Mouse (Mus musculus) midbrain, postnatal 0 days (tissue): ENCODE results near the gene Unc93b1. TPM values are rescaled to one million over a fixed set of nuclear protein-coding genes. Genes with fewer than 3 reads are reported as not detected.

ENCODE experiments used
- ATAC-seq: fragments of 200-750 bp; cut with Nextera tagmentation; 2 replicates; pipeline ENCODE4 v1.8.0; 2017; ENCODE audit warnings: moderate number of reproducible peaks, mild to moderate bottlenecking, moderate TSS enrichment, moderate library complexity; ENCODE audit not compliant: low FRiP score
- DNase-seq: peaks from one replicate; pipeline ENCODE4 v3.0.0-alpha.2; 2015; ENCODE audit warnings: low spot score
- H3K27ac ChIP-seq: fragments of 300-500 bp; sonication (generic); 2 replicates; pipeline ENCODE4 v1.5.1; 2014; ENCODE audit warnings: low read depth, mild to moderate bottlenecking, low read length, mixed read lengths
- H3K27me3 ChIP-seq: fragments of 300-500 bp; sonication (generic); 2 replicates; pipeline ENCODE4 v1.6.1; 2014; ENCODE audit warnings: low read length, control low read depth, mixed read lengths; ENCODE audit not compliant: insufficient read depth
- H3K36me3 ChIP-seq: fragments of 300-500 bp; sonication (generic); 2 replicates; pipeline ENCODE4 v1.6.1; 2014; ENCODE audit warnings: low read length, control low read depth, mixed read lengths; ENCODE audit not compliant: insufficient read depth
- H3K4me1 ChIP-seq: fragments of 300-500 bp; sonication (generic); 2 replicates; pipeline ENCODE4 v1.6.1; 2014; ENCODE audit warnings: mild to moderate bottlenecking, control low read depth, antibody characterized with exemption, low read length, mixed read lengths; ENCODE audit not compliant: insufficient read depth
- H3K4me2 ChIP-seq: fragments of 300-500 bp; sonication (generic); 2 replicates; pipeline ENCODE4 v1.6.1; 2014; ENCODE audit warnings: low read depth, mild to moderate bottlenecking, low read length, mixed read lengths; ENCODE audit not compliant: poor library complexity, severe bottlenecking
- H3K4me3 ChIP-seq: fragments of 300-500 bp; sonication (generic); 2 replicates; pipeline ENCODE4 v1.5.1; 2014; ENCODE audit warnings: low read depth, mild to moderate bottlenecking, low read length, moderate library complexity
- H3K9ac ChIP-seq: fragments of 300-500 bp; sonication (generic); replicated peaks from 2 replicates; pipeline ENCODE4 v1.6.1; 2014; ENCODE audit warnings: mild to moderate bottlenecking, low read length, moderate library complexity, mixed read lengths; ENCODE audit not compliant: poor library complexity, severe bottlenecking
- H3K9me3 ChIP-seq: fragments of 300-500 bp; sonication (generic); 2 replicates; pipeline ENCODE4 v1.6.1; 2016; ENCODE audit warnings: low read length, control low read depth
- CTCF ChIP-seq: IDR thresholded peaks from 2 replicates; pipeline ENCODE4 v1.5.1; 2016; ENCODE audit warnings: antibody characterized with exemption, mild to moderate bottlenecking
- WGBS: fragments of 180-500 bp; shearing (Covaris S2); extraction: QIAGEN DNeasy Blood & Tissue Kit; methylation state at CpG from one replicate; pipeline ENCODE4 v1.1.7; 2014; 5-methylcytosine and 5-hydroxymethylcytosine counted together
- polyA plus RNA-seq: library from polyadenylated mRNA; unstranded; fragments of >200 nt; fragmentation: Nextera tagmentation; extraction: Ambion mirVana; gene quantifications from 2 replicates; pipeline ENCODE4 v1.2.1, GENCODE M21; 2015
- total RNA-seq: library from RNA; depleted of rRNA; stranded (reverse); fragments of >200 nt; gene quantifications from 2 replicates; pipeline ENCODE4 v1.2.3, GENCODE M21; 2014; rRNA removed

The Unc93b1 gene
- total and polyA plus RNA-seq, 2 experiments from 2014 or later = 11.2 to 23.2 TPM

- Histone ChIP-seq H3K4me2 (no peak overlapping the region), H3K9me3 (no peaks in the 10 kb centered on the region), H3K36me3 (no peaks in the 10 kb centered on the region), H3K27ac (no peak overlapping the region), H3K27me3 (no peaks in the 10 kb centered on the region), H3K4me3 (no peak overlapping the region), H3K4me1 (no peaks in the 10 kb centered on the region), H3K9ac (no peak overlapping the region)
- TF ChIP-seq CTCF = no peak
- no peak for DNase-seq
- 74% methylated on average over 6 of the region's 6 CpGs for WGBS
- no peak for ATAC-seq
Observed at GRCm38 (mm10) chr19:3994932-3995331, 59.9 kb downstream of the Unc93b1 start.

- H3K27me3 ChIP-seq = no peaks in the 10 kb centered on the region
- H3K4me3 ChIP-seq = no peak overlapping the region
- no peaks in the 10 kb centered on the region for H3K9me3 ChIP-seq
- H3K4me1 ChIP-seq = no peaks in the 10 kb centered on the region
- no peak overlapping the region for H3K27ac ChIP-seq
- no peak overlapping the region for H3K9ac ChIP-seq
- TF ChIP-seq CTCF = no peak
- 89% methylated on average over 3 of the region's 3 CpGs for WGBS
- H3K36me3 ChIP-seq = no peaks in the 10 kb centered on the region
- no peak for DNase-seq
- no peak for ATAC-seq
- no peak overlapping the region for H3K4me2 ChIP-seq
Observed at GRCm38 (mm10) chr19:3995505-3995904, 60.5 kb downstream of the Unc93b1 start.

GRCm38 (mm10) chr19:3996106-3996505 lies 61.1 kb downstream of the Unc93b1 start:
- Histone ChIP-seq H3K4me2 (no peak overlapping the region), H3K9ac (no peak overlapping the region), H3K27me3 (no peaks in the 10 kb centered on the region), H3K27ac (no peak overlapping the region), H3K9me3 (no peaks in the 10 kb centered on the region), H3K36me3 (no peaks in the 10 kb centered on the region), H3K4me3 (no peak overlapping the region), H3K4me1 (peaks cover under 1% of the 10 kb centered on the region; the same call in 1 of the 2 replicates)
- WGBS = 78% methylated on average over 7 of the region's 7 CpGs
- DNase-seq (no peak), ATAC-seq (no peak)
- no peak for TF ChIP-seq CTCF

GRCm38 (mm10) chr19:3996747-3997146 lies 61.8 kb downstream of the Unc93b1 start:
- H3K27me3 ChIP-seq = no peaks in the 10 kb centered on the region
- H3K9ac ChIP-seq = no peak overlapping the region
- no peak overlapping the region for H3K4me2 ChIP-seq
- TF ChIP-seq CTCF = no peak
- peaks cover 7% of the 10 kb centered on the region; the same call in 1 of the 2 replicates for H3K4me1 ChIP-seq
- WGBS = 78% methylated on average over 8 of the region's 8 CpGs
- H3K4me3 ChIP-seq = no peak overlapping the region
- ATAC-seq = no peak
- no peak overlapping the region for H3K27ac ChIP-seq
- no peak for DNase-seq
- no peaks in the 10 kb centered on the region for H3K9me3 ChIP-seq
- H3K36me3 ChIP-seq = no peaks in the 10 kb centered on the region

GRCm38 (mm10) chr19:3997231-3997630 lies 62.2 kb downstream of the Unc93b1 start:
- Histone ChIP-seq H3K9ac (no peak overlapping the region), H3K9me3 (no peaks in the 10 kb centered on the region), H3K4me1 (peaks cover 7% of the 10 kb centered on the region; the same call in 1 of the 2 replicates), H3K36me3 (no peaks in the 10 kb centered on the region), H3K4me3 (no peak overlapping the region), H3K4me2 (no peak overlapping the region), H3K27me3 (no peaks in the 10 kb centered on the region), H3K27ac (no peak overlapping the region)
- ATAC-seq = no peak
- WGBS = 59% methylated on average over 8 of the region's 8 CpGs
- TF ChIP-seq CTCF = no peak
- DNase-seq = no peak

- H3K4me2 ChIP-seq = no peak overlapping the region
- TF ChIP-seq CTCF = no peak
- ATAC-seq = no peak
- H3K27ac ChIP-seq = no peak overlapping the region
- H3K36me3 ChIP-seq = no peaks in the 10 kb centered on the region
- no peak overlapping the region for H3K4me3 ChIP-seq
- H3K4me1 ChIP-seq = peaks cover 7% of the 10 kb centered on the region; the same call in 1 of the 2 replicates
- 74% methylated on average over 8 of the region's 8 CpGs for WGBS
- no peak for DNase-seq
- H3K9me3 ChIP-seq = no peaks in the 10 kb centered on the region
- no peaks in the 10 kb centered on the region for H3K27me3 ChIP-seq
- H3K9ac ChIP-seq = no peak overlapping the region
Observed at GRCm38 (mm10) chr19:3998335-3998734, 63.3 kb downstream of the Unc93b1 start.

Other genes starting within 250 kb of the Unc93b1 start
- gene Lrp5, start 248.6 kb upstream of the Unc93b1 start, total RNA-seq = 9.9 and 15.0 TPM in 2 replicates
- gene Lrp5, start 248.6 kb upstream of the Unc93b1 start, polyA plus RNA-seq = 0.58 and 0.74 TPM in 2 replicates
- 31.8 and 33.3 TPM in 2 replicates for gene 1810055G02Rik, start 226.9 kb upstream of the Unc93b1 start, total RNA-seq
- gene 1810055G02Rik, start 226.9 kb upstream of the Unc93b1 start, polyA plus RNA-seq = 29.4 and 36.1 TPM in 2 replicates
- 64.0 and 98.6 TPM in 2 replicates for gene Kmt5b, start 167.8 kb upstream of the Unc93b1 start, total RNA-seq
- gene Kmt5b, start 167.8 kb upstream of the Unc93b1 start, polyA plus RNA-seq = 35.6 and 41.4 TPM in 2 replicates
- gene Chka, start 83.4 kb upstream of the Unc93b1 start, total RNA-seq = 62.7 and 69.1 TPM in 2 replicates
- 49.6 and 56.3 TPM in 2 replicates for gene Chka, start 83.4 kb upstream of the Unc93b1 start, polyA plus RNA-seq
- gene Tcirg1, start 28.1 kb upstream of the Unc93b1 start, total RNA-seq = 26.0 and 37.5 TPM in 2 replicates
- 13.2 and 14.1 TPM in 2 replicates for gene Tcirg1, start 28.1 kb upstream of the Unc93b1 start, polyA plus RNA-seq
- 165 and 197 TPM in 2 replicates for gene Ndufs8, start 22.4 kb upstream of the Unc93b1 start, total RNA-seq
- gene Ndufs8, start 22.4 kb upstream of the Unc93b1 start, polyA plus RNA-seq = 292 and 333 TPM in 2 replicates
- gene Aldh3b1, start 5.4 kb upstream of the Unc93b1 start, total RNA-seq = 1.3 and 3.7 TPM in 2 replicates
- 2.1 and 2.8 TPM in 2 replicates for gene Aldh3b1, start 5.4 kb upstream of the Unc93b1 start, polyA plus RNA-seq
- gene Aldh3b3, start 23.5 kb downstream of the Unc93b1 start, total RNA-seq = not detected in 2 replicates
- gene Aldh3b3, start 23.5 kb downstream of the Unc93b1 start, polyA plus RNA-seq = not detected in 2 replicates
- 2.4 and 2.8 TPM in 2 replicates for gene Aldh3b2, start 37.1 kb downstream of the Unc93b1 start, total RNA-seq
- gene Aldh3b2, start 37.1 kb downstream of the Unc93b1 start, polyA plus RNA-seq = 2.6 TPM in 2 replicates
- gene Acy3, start 51.4 kb downstream of the Unc93b1 start, total RNA-seq = 2.5 and 3.0 TPM in 2 replicates
- 2.6 and 3.5 TPM in 2 replicates for gene Acy3, start 51.4 kb downstream of the Unc93b1 start, polyA plus RNA-seq
- gene Tbx10, start 57.6 kb downstream of the Unc93b1 start, total RNA-seq = not detected in 2 replicates
- not detected in 2 replicates for gene Tbx10, start 57.6 kb downstream of the Unc93b1 start, polyA plus RNA-seq
- 18.5 and 22.1 TPM in 2 replicates for gene Nudt8, start 65.4 kb downstream of the Unc93b1 start, total RNA-seq
- 26.2 and 33.2 TPM in 2 replicates for gene Nudt8, start 65.4 kb downstream of the Unc93b1 start, polyA plus RNA-seq
- gene Gm49405, start 65.4 kb downstream of the Unc93b1 start, total RNA-seq = 3.5 and 4.0 TPM in 2 replicates
- 2.7 and 3.0 TPM in 2 replicates for gene Gm49405, start 65.4 kb downstream of the Unc93b1 start, polyA plus RNA-seq
- 8.8 and 13.4 TPM in 2 replicates for gene Doc2g, start 68.1 kb downstream of the Unc93b1 start, total RNA-seq
- 5.4 and 5.5 TPM in 2 replicates for gene Doc2g, start 68.1 kb downstream of the Unc93b1 start, polyA plus RNA-seq
- gene Ndufv1, start 77.6 kb downstream of the Unc93b1 start, total RNA-seq = 137 and 237 TPM in 2 replicates
- gene Ndufv1, start 77.6 kb downstream of the Unc93b1 start, polyA plus RNA-seq = 271 and 281 TPM in 2 replicates
- 268 and 350 TPM in 2 replicates for gene Gstp1, start 102.8 kb downstream of the Unc93b1 start, total RNA-seq
- gene Gstp1, start 102.8 kb downstream of the Unc93b1 start, polyA plus RNA-seq = 665 and 685 TPM in 2 replicates
- gene Gstp2, start 110.8 kb downstream of the Unc93b1 start, total RNA-seq = 3.6 TPM in 1 of 2 replicates, not detected in the other
- 2.4 and 4.1 TPM in 2 replicates for gene Gstp2, start 110.8 kb downstream of the Unc93b1 start, polyA plus RNA-seq
- gene Gstp3, start 124.4 kb downstream of the Unc93b1 start, total RNA-seq = not detected in 2 replicates
- not detected in 2 replicates for gene Gstp3, start 124.4 kb downstream of the Unc93b1 start, polyA plus RNA-seq
- not detected in 2 replicates for gene Cabp2, start 146.4 kb downstream of the Unc93b1 start, total RNA-seq
- gene Cabp2, start 146.4 kb downstream of the Unc93b1 start, polyA plus RNA-seq = not detected in 2 replicates
- gene Cdk2ap2, start 162.0 kb downstream of the Unc93b1 start, total RNA-seq = 37.4 and 45.6 TPM in 2 replicates
- 60.5 and 64.2 TPM in 2 replicates for gene Cdk2ap2, start 162.0 kb downstream of the Unc93b1 start, polyA plus RNA-seq
- 162 and 187 TPM in 2 replicates for gene Pitpnm1, start 164.8 kb downstream of the Unc93b1 start, total RNA-seq
- gene Pitpnm1, start 164.8 kb downstream of the Unc93b1 start, polyA plus RNA-seq = 127 and 134 TPM in 2 replicates
- gene Aip, start 190.7 kb downstream of the Unc93b1 start, total RNA-seq = 29.8 and 49.9 TPM in 2 replicates
- 87.7 and 97.6 TPM in 2 replicates for gene Aip, start 190.7 kb downstream of the Unc93b1 start, polyA plus RNA-seq
- 0.16 TPM in 1 of 2 replicates, not detected in the other for gene Gpr152, start 204.6 kb downstream of the Unc93b1 start, total RNA-seq
- not detected in 2 replicates for gene Gpr152, start 204.6 kb downstream of the Unc93b1 start, polyA plus RNA-seq
- gene Cabp4, start 208.8 kb downstream of the Unc93b1 start, total RNA-seq = not detected in 2 replicates
- 0.20 and 0.36 TPM in 2 replicates for gene Cabp4, start 208.8 kb downstream of the Unc93b1 start, polyA plus RNA-seq
- gene Coro1b, start 213.4 kb downstream of the Unc93b1 start, total RNA-seq = 96.1 and 116 TPM in 2 replicates
- gene Coro1b, start 213.4 kb downstream of the Unc93b1 start, polyA plus RNA-seq = 95.2 and 104 TPM in 2 replicates
- gene Ptprcap, start 218.4 kb downstream of the Unc93b1 start, total RNA-seq = 0.38 TPM in 1 of 2 replicates, not detected in the other
- 0.28 TPM in 1 of 2 replicates, not detected in the other for gene Ptprcap, start 218.4 kb downstream of the Unc93b1 start, polyA plus RNA-seq
- gene Rps6kb2, start 228.2 kb downstream of the Unc93b1 start, total RNA-seq = 23.5 and 25.2 TPM in 2 replicates
- 58.2 and 62.8 TPM in 2 replicates for gene Rps6kb2, start 228.2 kb downstream of the Unc93b1 start, polyA plus RNA-seq
- 4.4 and 6.6 TPM in 2 replicates for gene Carns1, start 240.3 kb downstream of the Unc93b1 start, total RNA-seq
- gene Carns1, start 240.3 kb downstream of the Unc93b1 start, polyA plus RNA-seq = 6.7 and 6.9 TPM in 2 replicates